Mouse (Mus musculus): ENCODE measurements around the gene Npm3. TPM values are rescaled to one million over a fixed set of nuclear protein-coding genes. Genes with fewer than 3 reads are reported as not detected.

The Npm3 gene
- 12.2 and 12.8 TPM in 2 replicates for polyA plus RNA-seq (2016; fragmentation: Nextera tagmentation; extraction: Ambion mirVana)

DNA sequence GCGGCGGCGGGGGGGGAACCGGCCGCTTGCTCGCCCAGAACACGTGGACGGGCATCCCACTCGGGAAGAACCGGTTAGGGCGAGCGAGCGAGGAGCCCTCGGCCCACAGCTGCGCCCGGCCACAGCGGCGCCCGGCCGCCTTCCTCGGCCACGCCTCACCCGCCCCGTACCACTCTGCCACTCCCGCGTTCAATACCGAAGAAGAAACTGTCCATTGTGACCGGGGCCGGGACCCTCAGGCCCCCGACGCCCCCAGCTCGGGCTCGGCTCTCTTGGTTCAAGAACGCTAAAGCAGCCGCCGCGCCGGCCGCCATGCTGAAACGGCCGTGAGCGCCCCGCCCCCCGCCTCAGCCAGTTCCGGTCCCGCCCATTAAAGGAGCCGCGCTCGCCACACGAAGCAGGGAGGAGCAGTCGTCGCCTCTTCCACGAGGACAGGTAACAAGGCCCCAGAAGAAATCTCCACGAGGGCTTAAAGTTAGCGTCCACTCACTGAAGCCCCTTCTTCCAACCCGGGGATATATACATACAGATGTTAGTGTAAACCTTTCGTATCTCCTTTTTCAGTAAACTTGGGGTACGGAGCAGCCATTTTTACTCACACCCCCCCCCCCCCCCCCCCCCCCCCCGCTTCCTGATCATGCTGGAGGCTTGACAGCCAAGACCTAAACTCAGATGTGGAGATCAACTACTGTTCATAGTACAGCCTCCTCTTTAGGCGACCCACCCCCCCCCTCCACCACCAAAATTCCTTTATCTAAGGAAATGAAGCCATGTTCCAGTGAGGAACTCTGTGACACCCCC lies at the start of gene Npm3:
Npm3 (minus strand) TSS at position 349 of the 801 bp plus-strand sequence.
- ATAC-seq (ENCODE audit: insufficient number of reproducible peaks, insufficient read depth, low FRiP score, low TSS enrichment, low read depth) = peak; percentile 73
- Histone ChIP-seq H3K4me1 (replicated peaks) (peaks cover 34% of the 10 kb centered on the region), H3K9me3 (no peaks in the 10 kb centered on the region), H3K27me3 (peaks cover 28% of the 10 kb centered on the region), H3K36me3 (peaks cover 35% of the 10 kb centered on the region), H3K27ac (peak within 1 kb of the TSS; percentile 50; the same call in 1 of the 2 replicates), H3K4me3 (replicated peaks) (peak within 1 kb of the TSS; percentile 93), H3K4me2 (peak within 1 kb of the TSS; percentile 93), H3K9ac (replicated peaks) (peak within 1 kb of the TSS; percentile 87)
- under 1% methylated on average over 52 of the region's 60 CpGs for WGBS

DNA sequence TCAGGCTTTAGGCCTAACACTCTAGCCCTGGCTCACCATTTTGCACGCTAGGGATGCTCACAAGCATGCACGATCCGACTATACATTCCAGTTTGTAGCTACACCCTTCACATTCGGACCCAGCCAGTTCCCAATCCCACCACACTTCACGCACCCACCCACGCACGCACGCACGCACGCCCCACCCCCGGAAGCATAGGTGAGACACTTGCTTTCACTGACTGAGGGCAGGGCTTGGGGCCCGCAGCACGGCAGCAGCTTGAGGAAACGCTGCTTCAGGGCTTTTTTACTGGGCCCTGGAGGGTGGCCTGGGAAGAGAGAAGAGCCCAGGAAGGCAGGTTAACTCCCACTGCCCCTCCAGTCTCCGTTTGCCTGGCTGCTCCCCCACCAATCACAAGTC lies 47.5 kb upstream of the Npm3 start:
- Histone ChIP-seq H3K36me3 (no peaks in the 10 kb centered on the region), H3K4me1 (replicated peaks) (peaks cover 11% of the 10 kb centered on the region; the same call in 1 of the 2 replicates), H3K27ac (no peak overlapping the region), H3K4me3 (replicated peaks) (no peak overlapping the region), H3K4me2 (no peak overlapping the region), H3K9me3 (no peaks in the 10 kb centered on the region), H3K27me3 (no peaks in the 10 kb centered on the region), H3K9ac (replicated peaks) (no peak overlapping the region)
- 72% methylated on average over 15 of the region's 15 CpGs for WGBS
- no peak for ATAC-seq (ENCODE audit: insufficient number of reproducible peaks, insufficient read depth, low FRiP score, low TSS enrichment, low read depth)

DNA sequence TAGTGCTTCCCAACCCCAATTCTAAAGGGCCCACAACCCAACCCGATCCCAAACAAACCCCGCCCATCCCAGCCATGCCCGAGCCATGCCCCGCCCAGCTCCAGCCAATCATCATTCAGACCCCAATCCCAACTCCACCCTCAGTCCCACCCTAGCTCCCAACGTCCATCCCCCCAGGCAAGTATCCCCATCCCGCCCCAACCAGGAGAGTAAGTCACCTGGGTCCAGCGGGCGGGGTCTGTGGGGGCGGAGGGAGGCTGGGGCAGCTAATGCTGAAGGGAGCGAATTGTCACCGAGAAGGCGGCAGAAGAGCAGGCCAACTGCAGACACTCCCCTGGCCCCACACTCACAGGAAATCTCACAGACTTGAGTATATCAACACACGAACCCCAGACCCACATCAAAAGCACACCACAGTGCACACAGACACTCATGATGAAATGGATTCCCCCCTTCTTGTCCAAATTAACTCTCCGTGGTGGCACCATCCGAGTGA lies 46.7 kb upstream of the Npm3 start:
- Histone ChIP-seq H3K4me1 (replicated peaks) (peaks cover 11% of the 10 kb centered on the region; the same call in 1 of the 2 replicates), H3K9ac (replicated peaks) (no peak overlapping the region), H3K36me3 (no peaks in the 10 kb centered on the region), H3K27me3 (no peaks in the 10 kb centered on the region), H3K9me3 (no peaks in the 10 kb centered on the region), H3K4me3 (replicated peaks) (peak overlapping the region; percentile 24), H3K4me2 (peak overlapping the region; percentile 55), H3K27ac (no peak overlapping the region)
- WGBS = 8% methylated on average over 15 of the region's 15 CpGs
- no peak for ATAC-seq (ENCODE audit: insufficient number of reproducible peaks, insufficient read depth, low FRiP score, low TSS enrichment, low read depth)

DNA sequence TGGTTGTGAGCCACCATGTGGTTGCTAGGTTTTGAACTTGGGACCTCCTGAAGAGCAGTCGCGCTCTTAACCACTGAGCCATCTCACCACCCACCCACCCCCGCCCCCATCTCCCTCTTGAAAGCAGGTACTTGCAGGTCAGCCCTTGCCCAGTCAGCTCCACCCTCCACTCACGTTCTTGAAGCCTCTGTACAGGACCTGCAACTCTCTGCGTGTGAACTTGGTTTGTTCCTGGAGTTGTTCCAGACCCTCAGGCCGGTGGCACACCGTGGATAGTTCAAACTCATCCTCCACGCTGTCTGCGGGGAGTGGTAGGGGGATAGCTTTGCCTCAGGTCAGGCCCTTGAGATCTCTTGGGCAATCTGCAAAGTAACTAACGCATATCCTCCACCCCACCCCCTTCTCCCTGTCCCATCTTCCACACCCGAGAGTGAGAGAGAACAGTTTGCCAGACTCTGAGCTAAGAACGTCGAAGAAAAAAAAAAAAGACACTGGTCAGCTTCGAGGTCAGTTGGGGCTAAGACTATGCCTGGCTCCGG lies 46.1 kb upstream of the Npm3 start:
- H3K4me2 ChIP-seq = peak overlapping the region; percentile 55
- H3K36me3 ChIP-seq = no peaks in the 10 kb centered on the region
- H3K9ac ChIP-seq (replicated peaks) = no peak overlapping the region
- no peaks in the 10 kb centered on the region for H3K27me3 ChIP-seq
- H3K27ac ChIP-seq = no peak overlapping the region
- no peak for ATAC-seq (ENCODE audit: insufficient number of reproducible peaks, insufficient read depth, low FRiP score, low TSS enrichment, low read depth)
- peak overlapping the region; percentile 24 for H3K4me3 ChIP-seq (replicated peaks)
- WGBS = 28% methylated on average over 15 of the region's 15 CpGs
- peaks cover 11% of the 10 kb centered on the region; the same call in 1 of the 2 replicates for H3K4me1 ChIP-seq (replicated peaks)
- no peaks in the 10 kb centered on the region for H3K9me3 ChIP-seq

DNA sequence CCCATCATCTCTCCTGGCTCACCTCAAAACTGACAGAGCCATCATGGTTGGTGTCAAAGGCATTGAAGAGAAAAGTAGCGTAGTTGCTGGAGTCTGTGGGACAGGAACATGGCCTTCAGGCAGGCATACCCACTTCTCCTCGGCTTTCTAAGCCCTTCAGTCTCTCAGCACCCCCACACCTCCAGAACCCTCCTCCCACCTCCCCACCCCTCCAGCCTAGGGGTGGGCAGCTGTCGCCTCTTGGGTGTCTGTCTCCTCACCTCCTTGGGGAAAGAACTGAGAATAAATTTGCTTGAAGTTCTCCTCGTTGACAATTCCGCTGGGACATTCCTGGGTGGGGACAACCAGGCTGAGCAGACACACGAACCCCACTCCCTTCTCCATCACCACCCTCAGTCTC lies 45.3 kb upstream of the Npm3 start:
- Histone ChIP-seq H3K4me3 (replicated peaks) (no peak overlapping the region), H3K9me3 (no peaks in the 10 kb centered on the region), H3K27me3 (no peaks in the 10 kb centered on the region), H3K9ac (replicated peaks) (no peak overlapping the region), H3K4me2 (no peak overlapping the region), H3K36me3 (no peaks in the 10 kb centered on the region), H3K27ac (no peak overlapping the region), H3K4me1 (replicated peaks) (peaks cover 11% of the 10 kb centered on the region; the same call in 1 of the 2 replicates)
- ATAC-seq (ENCODE audit: insufficient number of reproducible peaks, insufficient read depth, low FRiP score, low TSS enrichment, low read depth) = no peak
- 70% methylated on average over 6 of the region's 6 CpGs for WGBS

DNA sequence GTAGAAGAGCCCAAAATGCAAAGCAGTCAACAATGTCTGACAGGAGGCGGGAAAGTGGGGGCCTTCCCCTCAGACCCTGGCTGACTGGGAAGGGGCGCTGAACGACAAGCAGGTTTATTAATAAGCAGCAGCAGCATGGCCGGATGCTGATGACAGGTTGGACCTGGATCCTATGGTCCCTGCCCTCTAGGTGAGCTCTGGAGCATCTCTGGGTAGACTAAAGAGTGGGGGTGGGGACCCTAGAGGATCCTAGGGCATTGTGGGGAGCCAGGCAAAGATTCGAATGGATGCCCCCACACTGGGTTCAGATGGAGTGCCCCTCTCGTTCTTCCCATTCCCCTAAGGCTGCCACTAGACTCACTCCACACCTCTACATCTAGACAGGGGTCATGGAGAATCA lies 43.0 kb upstream of the Npm3 start:
- no peak overlapping the region for H3K27ac ChIP-seq
- no peak overlapping the region for H3K4me3 ChIP-seq (replicated peaks)
- H3K4me1 ChIP-seq (replicated peaks) = peaks cover 11% of the 10 kb centered on the region; the same call in 1 of the 2 replicates
- WGBS = 88% methylated on average over 6 of the region's 6 CpGs
- H3K36me3 ChIP-seq = no peaks in the 10 kb centered on the region
- H3K4me2 ChIP-seq = no peak overlapping the region
- ATAC-seq (ENCODE audit: insufficient number of reproducible peaks, insufficient read depth, low FRiP score, low TSS enrichment, low read depth) = no peak
- H3K27me3 ChIP-seq = no peaks in the 10 kb centered on the region
- H3K9ac ChIP-seq (replicated peaks) = no peak overlapping the region
- no peaks in the 10 kb centered on the region for H3K9me3 ChIP-seq

DNA sequence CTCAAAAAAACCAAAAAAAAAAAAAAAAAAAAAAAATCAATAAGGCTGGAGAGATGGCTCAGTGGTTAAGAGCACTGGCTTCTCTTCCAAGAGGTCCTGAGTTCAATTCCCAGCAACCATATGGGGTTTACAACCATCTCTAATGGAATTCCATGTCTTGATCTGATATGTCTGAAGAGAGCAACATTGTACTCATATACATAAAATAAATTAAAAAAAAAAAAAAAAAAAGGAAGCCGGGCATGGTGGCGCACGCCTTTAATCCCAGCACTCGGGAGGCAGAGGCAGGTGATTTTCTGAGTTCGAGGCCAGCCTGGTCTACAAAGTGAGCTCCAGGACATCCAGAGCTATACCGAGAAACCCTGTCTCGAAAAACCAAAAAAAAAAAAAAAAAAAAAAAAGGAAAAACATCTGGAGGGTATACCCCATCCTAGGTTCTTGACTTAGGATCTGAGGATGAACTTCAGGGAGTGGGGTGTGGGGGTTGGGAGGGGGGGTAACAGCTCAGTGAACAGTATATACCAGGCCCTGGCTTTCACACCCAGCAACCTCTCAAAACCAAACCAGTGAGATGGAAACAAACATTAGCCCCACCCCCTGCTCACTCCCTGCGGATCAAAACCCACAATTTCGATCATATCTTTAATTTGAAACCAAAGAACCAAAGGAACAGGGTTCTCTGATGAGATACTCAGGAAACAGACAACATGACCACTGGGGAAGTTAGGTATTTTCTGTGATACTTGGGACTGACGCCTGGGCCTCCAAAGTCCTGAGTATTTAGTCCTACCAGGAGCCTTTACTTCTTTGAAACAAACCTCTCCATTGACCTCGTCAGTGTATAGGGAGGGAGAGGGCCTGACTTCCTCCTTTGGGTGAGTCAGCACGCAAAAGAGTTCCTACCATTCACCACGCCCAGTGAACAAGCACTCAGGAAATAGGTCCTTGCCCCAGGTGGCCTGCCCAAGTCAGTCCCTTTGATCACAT lies 40.8 kb upstream of the Npm3 start:
- no peak for ATAC-seq (ENCODE audit: insufficient number of reproducible peaks, insufficient read depth, low FRiP score, low TSS enrichment, low read depth)
- no peak overlapping the region for H3K4me2 ChIP-seq
- H3K9me3 ChIP-seq = no peaks in the 10 kb centered on the region
- H3K4me3 ChIP-seq (replicated peaks) = no peak overlapping the region
- WGBS = 71% methylated on average over 13 of the region's 13 CpGs
- H3K9ac ChIP-seq (replicated peaks) = no peak overlapping the region
- H3K36me3 ChIP-seq = no peaks in the 10 kb centered on the region
- H3K27ac ChIP-seq = no peak overlapping the region
- H3K27me3 ChIP-seq = no peaks in the 10 kb centered on the region
- no peaks in the 10 kb centered on the region for H3K4me1 ChIP-seq (replicated peaks)

DNA sequence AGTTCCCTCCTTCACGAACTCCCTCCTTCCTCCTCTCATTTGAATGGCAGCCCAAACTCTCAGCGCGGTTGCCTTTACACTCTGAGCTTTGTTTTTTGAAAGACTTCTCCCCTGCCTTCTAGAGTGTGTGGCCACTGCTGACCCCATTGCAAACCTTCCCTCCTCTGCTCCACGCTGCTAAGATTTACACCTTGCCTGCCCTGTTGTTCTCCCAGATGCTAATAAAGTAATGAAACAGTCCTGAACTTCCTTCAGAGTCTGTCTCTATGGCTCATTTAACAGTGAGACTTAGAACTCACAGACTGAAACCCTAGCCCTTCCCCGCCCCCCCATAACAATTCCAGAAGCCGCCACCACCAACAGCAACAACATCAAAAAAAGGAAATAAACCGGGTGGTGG lies 40.0 kb upstream of the Npm3 start:
- Histone ChIP-seq H3K4me1 (replicated peaks) (no peaks in the 10 kb centered on the region), H3K4me2 (no peak overlapping the region), H3K9ac (replicated peaks) (no peak overlapping the region), H3K27ac (no peak overlapping the region), H3K36me3 (no peaks in the 10 kb centered on the region), H3K9me3 (no peaks in the 10 kb centered on the region), H3K27me3 (no peaks in the 10 kb centered on the region), H3K4me3 (replicated peaks) (no peak overlapping the region)
- no peak for ATAC-seq (ENCODE audit: insufficient number of reproducible peaks, insufficient read depth, low FRiP score, low TSS enrichment, low read depth)
- 59% methylated on average over 7 of the region's 7 CpGs for WGBS

DNA sequence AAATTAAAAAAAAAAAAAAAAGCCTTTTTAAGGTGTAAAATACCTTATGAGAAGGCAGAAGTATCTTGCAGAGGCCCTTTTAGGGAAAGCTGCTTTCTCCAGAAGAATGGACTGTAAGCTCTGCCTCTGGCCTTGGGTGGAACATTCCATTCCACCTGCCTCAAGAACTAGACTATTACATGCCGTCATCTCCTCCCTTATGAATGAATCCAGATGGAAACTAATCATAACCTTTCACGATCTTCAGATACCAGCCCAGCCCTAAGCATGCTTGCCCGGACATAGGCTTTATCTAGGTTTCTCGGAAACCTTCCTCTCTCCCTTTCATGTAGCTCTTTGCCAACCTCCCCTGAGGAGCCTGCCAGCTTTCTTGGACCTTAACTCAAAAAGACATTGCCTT lies 38.9 kb upstream of the Npm3 start:
- H3K4me1 ChIP-seq (replicated peaks) = no peaks in the 10 kb centered on the region
- H3K9ac ChIP-seq (replicated peaks) = no peak overlapping the region
- H3K27ac ChIP-seq = no peak overlapping the region
- ATAC-seq (ENCODE audit: insufficient number of reproducible peaks, insufficient read depth, low FRiP score, low TSS enrichment, low read depth) = no peak
- no peak overlapping the region for H3K4me2 ChIP-seq
- no peaks in the 10 kb centered on the region for H3K27me3 ChIP-seq
- 63% methylated on average over 4 of the region's 4 CpGs for WGBS
- H3K4me3 ChIP-seq (replicated peaks) = no peak overlapping the region
- no peaks in the 10 kb centered on the region for H3K9me3 ChIP-seq
- H3K36me3 ChIP-seq = no peaks in the 10 kb centered on the region

DNA sequence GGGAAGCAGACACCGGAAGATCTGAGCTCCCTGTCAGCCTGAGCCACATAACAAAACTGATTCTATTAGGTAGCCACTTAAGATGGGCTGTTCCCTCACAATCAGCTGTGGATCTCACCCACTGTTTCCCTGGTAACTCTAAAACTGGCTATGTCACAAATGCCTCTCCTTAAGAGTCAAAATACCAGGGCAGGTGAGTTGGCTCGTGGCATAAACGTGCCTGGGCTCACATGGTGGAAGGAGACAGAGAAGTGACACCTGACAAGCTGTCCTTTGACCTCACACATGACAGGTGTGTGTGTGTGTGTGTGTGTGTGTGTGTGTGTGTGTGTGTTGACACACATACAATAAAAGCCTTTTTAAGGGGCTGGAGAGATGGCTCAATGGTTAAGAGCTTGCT lies 38.1 kb upstream of the Npm3 start:
- Histone ChIP-seq H3K36me3 (no peaks in the 10 kb centered on the region), H3K9ac (replicated peaks) (no peak overlapping the region), H3K27ac (no peak overlapping the region), H3K9me3 (no peaks in the 10 kb centered on the region), H3K4me1 (replicated peaks) (no peaks in the 10 kb centered on the region), H3K27me3 (no peaks in the 10 kb centered on the region), H3K4me3 (replicated peaks) (no peak overlapping the region), H3K4me2 (no peak overlapping the region)
- ATAC-seq (ENCODE audit: insufficient number of reproducible peaks, insufficient read depth, low FRiP score, low TSS enrichment, low read depth) = no peak
- 67% methylated on average over 3 of the region's 3 CpGs for WGBS

DNA sequence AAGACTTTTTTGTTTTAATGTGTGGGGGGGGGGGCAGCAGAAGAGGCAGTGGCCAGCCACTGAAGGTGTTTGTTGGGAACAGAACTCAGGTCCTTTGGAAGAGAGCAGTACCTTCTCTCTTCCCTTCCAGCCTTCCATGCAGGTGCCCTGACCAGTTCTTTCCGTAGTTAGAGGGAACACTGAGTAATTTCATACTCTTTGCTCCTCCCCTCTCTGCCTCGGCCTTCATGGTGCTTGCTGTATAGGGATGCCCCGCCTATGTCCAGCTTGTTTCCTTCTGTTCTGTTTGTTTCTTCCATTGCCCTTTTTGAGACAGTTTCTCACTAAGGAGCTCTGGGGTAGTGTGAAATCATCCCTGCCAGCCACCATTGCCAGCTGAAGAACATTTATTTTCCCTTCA lies 36.1 kb upstream of the Npm3 start:
- H3K9ac ChIP-seq (replicated peaks) = no peak overlapping the region

More for the DNA sequence above, 36.1 kb upstream of the Npm3 start:
- H3K27me3 ChIP-seq = no peaks in the 10 kb centered on the region
- ATAC-seq (ENCODE audit: insufficient number of reproducible peaks, insufficient read depth, low FRiP score, low TSS enrichment, low read depth) = no peak
- no peak overlapping the region for H3K4me3 ChIP-seq (replicated peaks)
- no peak overlapping the region for H3K4me2 ChIP-seq
- H3K36me3 ChIP-seq = peaks cover 8% of the 10 kb centered on the region; the same call in 1 of the 2 replicates
- no peak overlapping the region for H3K27ac ChIP-seq
- H3K4me1 ChIP-seq (replicated peaks) = peaks cover 17% of the 10 kb centered on the region
- WGBS = 64% methylated on average over 3 of the region's 3 CpGs
- no peaks in the 10 kb centered on the region for H3K9me3 ChIP-seq
